Mouse (Mus musculus): ENCODE measurements around the gene Bahcc1.
A peak's percentile ranks its signal among the peaks of the same experiment; 100 is the strongest.

The Bahcc1 gene

GRCm38 (mm10) chr11:120315832-120316689 is 83.3 kb downstream of the Bahcc1 start:
- peak; percentile 81 for DNase-seq (ENCODE audit: low read depth, low spot score)

DNA sequence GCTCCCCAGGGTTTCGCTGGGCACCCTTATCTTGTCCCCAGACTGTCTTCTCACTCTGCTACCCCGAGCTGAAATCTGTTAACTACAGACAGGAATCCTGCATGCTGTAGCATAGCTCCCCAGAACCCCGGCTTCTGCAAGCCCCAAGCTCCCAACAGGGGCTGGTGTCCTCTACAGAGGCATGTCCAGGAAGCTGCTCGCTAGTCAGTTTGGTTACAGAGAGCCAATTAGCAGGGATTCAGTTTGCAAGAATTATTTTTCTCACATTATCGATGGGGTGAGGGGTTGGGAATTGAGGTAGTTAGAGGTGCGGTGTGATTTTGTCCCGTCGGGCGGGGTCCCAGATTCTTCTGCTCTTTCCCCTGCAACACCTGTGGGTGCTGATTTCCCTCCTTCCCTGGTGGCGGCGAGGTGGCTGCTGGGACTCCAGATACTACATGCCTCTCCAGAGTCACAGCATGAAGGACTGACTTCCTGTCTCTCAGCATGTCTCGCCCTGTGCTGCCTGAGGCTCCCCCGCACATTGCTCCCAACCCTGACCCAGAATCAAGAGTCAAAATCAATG is 84.0 kb downstream of the Bahcc1 start:
- DNase-seq (ENCODE audit: low read depth, low spot score), result no peak

- DNase-seq (ENCODE audit: low read depth, low spot score), result no peak
Observed at GRCm38 (mm10) chr11:120317456-120317855, 84.7 kb downstream of the Bahcc1 start.

DNA sequence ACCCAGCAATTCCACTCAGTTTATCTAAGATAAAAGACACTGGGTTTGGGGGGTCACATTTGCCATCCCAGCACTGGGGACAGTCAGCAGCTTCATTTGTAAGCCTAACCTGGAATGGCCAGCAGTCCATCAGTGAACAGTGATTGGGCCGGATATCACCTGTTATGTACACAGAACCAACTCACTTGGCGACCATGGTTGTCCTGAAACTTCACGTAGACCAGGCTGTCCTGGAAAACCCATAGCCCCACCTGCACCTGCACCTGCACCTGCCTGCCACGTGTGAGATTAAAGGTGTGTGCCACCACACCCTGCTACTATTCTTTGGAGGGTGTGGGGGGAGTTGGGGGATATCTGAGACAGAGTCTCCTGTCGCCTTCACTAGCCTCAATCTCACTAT is 86.6 kb downstream of the Bahcc1 start:
- DNase-seq (ENCODE audit: low read depth, low spot score), result no peak

DNA sequence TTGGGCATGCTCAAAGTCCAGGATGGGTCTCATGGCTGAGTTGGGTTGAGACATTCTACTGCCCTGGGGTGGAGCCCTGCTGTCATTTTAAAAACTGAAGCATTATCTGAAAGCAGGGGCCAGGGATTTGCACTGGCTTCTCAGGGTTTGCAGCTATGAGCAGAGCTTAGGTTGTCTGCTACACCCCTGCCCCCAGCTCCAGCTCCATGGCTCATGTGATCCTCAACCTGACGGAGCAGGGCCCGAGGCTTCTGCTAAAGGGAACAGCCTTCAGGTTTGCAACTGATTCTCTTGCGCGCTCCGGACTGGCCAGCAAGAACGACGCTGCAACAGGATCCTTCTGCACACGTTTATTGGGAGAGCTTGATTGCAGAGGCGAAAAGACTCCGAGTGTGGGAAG is 87.4 kb downstream of the Bahcc1 start:
- DNase-seq (ENCODE audit: low read depth, low spot score), result no peak

DNA sequence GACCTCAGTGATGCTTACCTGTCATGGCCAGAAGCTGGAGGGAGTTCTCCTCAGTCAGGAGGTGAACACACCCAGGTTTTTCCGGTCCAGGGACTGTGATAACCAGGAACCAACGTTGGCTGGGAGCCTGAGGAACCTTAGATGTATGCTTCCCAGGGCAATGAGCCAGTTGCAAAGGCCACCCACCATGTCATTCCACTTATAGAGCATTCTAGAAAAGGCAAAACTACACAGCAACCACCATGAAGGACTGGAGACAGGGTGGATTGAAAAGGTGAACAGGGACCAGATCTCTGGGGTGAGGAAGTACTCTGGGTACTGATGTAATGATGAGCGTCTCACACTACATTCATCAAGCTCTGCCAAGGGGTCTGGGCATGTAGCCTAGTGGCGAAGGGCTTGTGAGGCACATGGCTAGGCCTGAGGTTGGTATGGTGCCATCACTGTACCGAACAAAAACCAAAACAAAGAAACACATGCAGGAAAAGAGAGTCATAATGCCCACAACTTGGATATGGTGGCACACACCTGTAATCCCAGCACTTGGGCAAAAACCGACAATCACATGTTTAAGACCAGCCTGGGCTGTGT is 102.8 kb downstream of the Bahcc1 start:
- no peak for DNase-seq (ENCODE audit: low read depth, low spot score)

GRCm38 (mm10) chr11:120337447-120337846 is 104.7 kb downstream of the Bahcc1 start:
- peak; percentile 47 for DNase-seq (ENCODE audit: low read depth, low spot score)

DNA sequence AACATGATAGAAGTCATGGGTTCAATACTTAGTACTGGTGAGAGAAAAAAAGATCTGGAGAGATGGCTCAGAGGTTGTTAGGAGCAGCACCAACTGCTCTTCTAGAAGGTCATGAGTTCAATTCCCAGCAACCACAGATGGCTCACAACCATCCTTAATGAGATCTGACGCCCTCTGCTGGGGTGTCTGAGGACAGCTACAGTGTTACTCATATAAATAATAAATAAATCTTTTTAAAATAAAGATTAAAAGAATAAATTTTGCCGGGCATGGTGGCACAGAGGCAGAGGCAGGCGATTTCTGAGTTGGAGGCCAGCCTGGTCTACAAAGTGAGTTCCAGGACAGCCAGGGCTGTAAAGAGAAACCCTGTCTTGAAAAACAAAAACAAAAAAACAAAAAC is 106.0 kb downstream of the Bahcc1 start:
- no peak for DNase-seq (ENCODE audit: low read depth, low spot score)

- no peak for DNase-seq (ENCODE audit: low read depth, low spot score)
Observed at GRCm38 (mm10) chr11:120339978-120340513, 107.3 kb downstream of the Bahcc1 start.

GRCm38 (mm10) chr11:120341661-120342060 is 108.9 kb downstream of the Bahcc1 start:
- no peak for DNase-seq (ENCODE audit: low read depth, low spot score)

Measured in ES-CJ7 (cell line).